Mouse (Mus musculus): ENCODE measurements at regions not wholly inside any gene's neighbourhood (a gene's known extent, or its start where the extent isn't known, plus 50 kb on each side); places are given as distances from the start of the nearest gene placed in this dataset.
A peak's percentile ranks its signal among the peaks of the same experiment; 100 is the strongest.

DNA sequence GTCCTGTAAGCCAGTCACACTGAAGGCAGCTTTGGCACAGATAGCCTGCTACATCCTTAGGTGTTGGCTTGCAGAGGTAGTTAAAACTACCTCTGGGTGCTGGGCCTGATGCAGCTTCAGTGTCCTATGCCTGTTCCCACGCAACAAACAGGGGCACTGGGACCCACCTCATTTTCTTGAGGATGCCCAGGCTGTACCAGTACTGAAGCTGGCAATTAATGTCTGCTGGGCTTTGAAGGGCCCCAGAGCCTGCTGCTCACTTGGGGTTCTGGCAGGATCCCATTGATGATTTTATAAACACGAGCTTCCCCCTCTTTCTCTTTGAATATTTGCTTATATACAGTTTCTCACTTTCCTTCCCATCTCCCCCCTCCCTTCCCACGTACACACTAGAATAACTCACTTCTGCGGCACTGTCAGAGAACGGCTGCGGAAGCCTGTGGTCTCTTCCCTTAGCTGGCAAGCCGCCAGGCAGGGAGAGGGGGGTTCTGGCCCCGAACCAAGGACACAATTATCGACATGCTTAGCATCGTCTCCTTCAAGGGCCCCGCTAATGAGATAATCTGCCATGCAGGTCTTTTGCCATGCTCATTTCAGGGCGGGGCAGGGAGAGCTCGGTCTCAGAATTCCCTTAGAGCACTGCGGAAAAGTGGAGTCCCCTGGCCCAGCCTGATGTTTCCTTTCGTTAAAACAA, 182.9 kb downstream of the Abhd5 start:
- Histone ChIP-seq H3K9me3 (replicated peaks; ENCODE audit: control insufficient read depth, low read length) (no peaks in the 10 kb centered on the region), H3K4me1 (ENCODE audit: control insufficient read depth, insufficient read depth, low read length) (no peaks in the 10 kb centered on the region), H3K9ac (ENCODE audit: low read length) (no peak overlapping the region), H3K27me3 (ENCODE audit: control insufficient read depth, insufficient read depth, low read length) (no peaks in the 10 kb centered on the region), H3K27ac (ENCODE audit: low read length) (no peak overlapping the region), H3K4me2 (ENCODE audit: low read depth, low read length) (no peak overlapping the region), H3K4me3 (replicated peaks; ENCODE audit: low read length) (no peak overlapping the region), H3K36me3 (ENCODE audit: control insufficient read depth, insufficient read depth, low read length) (no peaks in the 10 kb centered on the region)
- ATAC-seq (ENCODE audit: insufficient read depth, low FRiP score), result no peak
- WGBS, result 32% methylated on average over 15 of the region's 15 CpGs

- no peak overlapping the region for H3K4me3 ChIP-seq (replicated peaks; ENCODE audit: low read length)
- H3K9ac ChIP-seq (ENCODE audit: low read length), result no peak overlapping the region
- no peaks in the 10 kb centered on the region for H3K9me3 ChIP-seq (replicated peaks; ENCODE audit: control insufficient read depth, low read length)
- H3K36me3 ChIP-seq (ENCODE audit: control insufficient read depth, insufficient read depth, low read length), result no peaks in the 10 kb centered on the region
- H3K4me1 ChIP-seq (ENCODE audit: control insufficient read depth, insufficient read depth, low read length), result no peaks in the 10 kb centered on the region
- no peak for ATAC-seq (ENCODE audit: insufficient read depth, low FRiP score)
- H3K4me2 ChIP-seq (ENCODE audit: low read depth, low read length), result no peak overlapping the region
- H3K27me3 ChIP-seq (ENCODE audit: control insufficient read depth, insufficient read depth, low read length), result no peaks in the 10 kb centered on the region
- no peak overlapping the region for H3K27ac ChIP-seq (ENCODE audit: low read length)
- 43% methylated on average over 2 of the region's 2 CpGs for WGBS
Measured at GRCm38 (mm10) chr9:122534965-122535364, 183.6 kb downstream of the Abhd5 start.

DNA sequence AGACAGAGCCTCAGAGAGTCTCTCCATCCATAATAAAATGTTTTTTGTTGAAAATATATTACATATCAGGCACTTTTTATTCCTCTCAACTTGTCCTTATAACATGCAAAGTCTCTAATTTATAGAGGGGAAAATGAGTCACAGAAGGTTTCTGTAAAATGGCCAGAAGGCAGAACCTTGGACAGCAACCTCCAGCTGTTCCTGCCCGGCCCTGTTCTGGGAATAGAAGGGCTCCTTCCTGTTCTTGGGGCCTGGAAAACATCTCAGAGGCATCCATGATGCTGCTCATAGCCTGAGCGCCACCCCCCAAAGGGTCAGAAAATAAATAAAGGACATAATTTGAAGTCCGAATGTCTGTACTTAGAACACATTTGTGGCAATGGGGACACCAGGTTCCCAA, 188.7 kb downstream of the Abhd5 start:
- no peak overlapping the region for H3K27ac ChIP-seq (ENCODE audit: low read length)
- no peaks in the 10 kb centered on the region for H3K9me3 ChIP-seq (replicated peaks; ENCODE audit: control insufficient read depth, low read length)
- H3K36me3 ChIP-seq (ENCODE audit: control insufficient read depth, insufficient read depth, low read length), result no peaks in the 10 kb centered on the region
- no peak for ATAC-seq (ENCODE audit: insufficient read depth, low FRiP score)
- no peak overlapping the region for H3K9ac ChIP-seq (ENCODE audit: low read length)
- H3K4me1 ChIP-seq (ENCODE audit: control insufficient read depth, insufficient read depth, low read length), result no peaks in the 10 kb centered on the region
- 28% methylated on average over 3 of the region's 3 CpGs for WGBS
- no peak overlapping the region for H3K4me3 ChIP-seq (replicated peaks; ENCODE audit: low read length)
- no peak overlapping the region for H3K4me2 ChIP-seq (ENCODE audit: low read depth, low read length)
- H3K27me3 ChIP-seq (ENCODE audit: control insufficient read depth, insufficient read depth, low read length), result no peaks in the 10 kb centered on the region

- Histone ChIP-seq H3K4me2 (ENCODE audit: low read depth, low read length) (no peak overlapping the region), H3K36me3 (ENCODE audit: control insufficient read depth, insufficient read depth, low read length) (no peaks in the 10 kb centered on the region), H3K27ac (ENCODE audit: low read length) (no peak overlapping the region), H3K4me3 (replicated peaks; ENCODE audit: low read length) (no peak overlapping the region), H3K9ac (ENCODE audit: low read length) (no peak overlapping the region), H3K27me3 (ENCODE audit: control insufficient read depth, insufficient read depth, low read length) (no peaks in the 10 kb centered on the region), H3K9me3 (replicated peaks; ENCODE audit: control insufficient read depth, low read length) (no peaks in the 10 kb centered on the region), H3K4me1 (ENCODE audit: control insufficient read depth, insufficient read depth, low read length) (no peaks in the 10 kb centered on the region)
- no peak for ATAC-seq (ENCODE audit: insufficient read depth, low FRiP score)
- WGBS, result 85% methylated on average over 9 of the region's 9 CpGs
Measured at GRCm38 (mm10) chr9:122556051-122556450, 191.1 kb upstream of the Topaz1 start.

GRCm38 (mm10) chr9:122566060-122566459, 181.1 kb upstream of the Topaz1 start:
- Histone ChIP-seq H3K36me3 (ENCODE audit: control insufficient read depth, insufficient read depth, low read length) (no peaks in the 10 kb centered on the region), H3K27ac (ENCODE audit: low read length) (no peak overlapping the region), H3K9me3 (replicated peaks; ENCODE audit: control insufficient read depth, low read length) (no peaks in the 10 kb centered on the region), H3K4me2 (ENCODE audit: low read depth, low read length) (no peak overlapping the region), H3K4me3 (replicated peaks; ENCODE audit: low read length) (no peak overlapping the region), H3K4me1 (ENCODE audit: control insufficient read depth, insufficient read depth, low read length) (peaks cover 7% of the 10 kb centered on the region), H3K9ac (ENCODE audit: low read length) (no peak overlapping the region), H3K27me3 (ENCODE audit: control insufficient read depth, insufficient read depth, low read length) (peaks cover 45% of the 10 kb centered on the region)
- no peak for ATAC-seq (ENCODE audit: insufficient read depth, low FRiP score)
- WGBS, result 69% methylated on average over 3 of the region's 3 CpGs

- Histone ChIP-seq H3K9me3 (replicated peaks; ENCODE audit: control insufficient read depth, low read length) (no peaks in the 10 kb centered on the region), H3K4me1 (ENCODE audit: control insufficient read depth, insufficient read depth, low read length) (peaks cover 16% of the 10 kb centered on the region), H3K27me3 (ENCODE audit: control insufficient read depth, insufficient read depth, low read length) (peaks cover 68% of the 10 kb centered on the region), H3K27ac (ENCODE audit: low read length) (no peak overlapping the region), H3K9ac (ENCODE audit: low read length) (no peak overlapping the region), H3K4me2 (ENCODE audit: low read depth, low read length) (peak overlapping the region; percentile 60), H3K36me3 (ENCODE audit: control insufficient read depth, insufficient read depth, low read length) (no peaks in the 10 kb centered on the region), H3K4me3 (replicated peaks; ENCODE audit: low read length) (peak overlapping the region; percentile 39)
- ATAC-seq (ENCODE audit: insufficient read depth, low FRiP score), result peak; percentile 38; the same call in 1 of the 2 replicates
- under 1% methylated on average over 67 of the region's 68 CpGs for WGBS
Measured at GRCm38 (mm10) chr9:122568691-122569441, 178.3 kb upstream of the Topaz1 start.

- no peaks in the 10 kb centered on the region for H3K36me3 ChIP-seq (ENCODE audit: control insufficient read depth, insufficient read depth, low read length)
- H3K9me3 ChIP-seq (replicated peaks; ENCODE audit: control insufficient read depth, low read length), result no peaks in the 10 kb centered on the region
- H3K4me2 ChIP-seq (ENCODE audit: low read depth, low read length), result peak overlapping the region; percentile 60
- H3K4me1 ChIP-seq (ENCODE audit: control insufficient read depth, insufficient read depth, low read length), result peaks cover 16% of the 10 kb centered on the region
- peaks cover 74% of the 10 kb centered on the region for H3K27me3 ChIP-seq (ENCODE audit: control insufficient read depth, insufficient read depth, low read length)
- H3K9ac ChIP-seq (ENCODE audit: low read length), result no peak overlapping the region
- ATAC-seq (ENCODE audit: insufficient read depth, low FRiP score), result no peak
- 2% methylated on average over 48 of the region's 48 CpGs for WGBS
- H3K4me3 ChIP-seq (replicated peaks; ENCODE audit: low read length), result peak overlapping the region; percentile 39
- no peak overlapping the region for H3K27ac ChIP-seq (ENCODE audit: low read length)
Measured at GRCm38 (mm10) chr9:122569511-122570455, 177.4 kb upstream of the Topaz1 start.

DNA sequence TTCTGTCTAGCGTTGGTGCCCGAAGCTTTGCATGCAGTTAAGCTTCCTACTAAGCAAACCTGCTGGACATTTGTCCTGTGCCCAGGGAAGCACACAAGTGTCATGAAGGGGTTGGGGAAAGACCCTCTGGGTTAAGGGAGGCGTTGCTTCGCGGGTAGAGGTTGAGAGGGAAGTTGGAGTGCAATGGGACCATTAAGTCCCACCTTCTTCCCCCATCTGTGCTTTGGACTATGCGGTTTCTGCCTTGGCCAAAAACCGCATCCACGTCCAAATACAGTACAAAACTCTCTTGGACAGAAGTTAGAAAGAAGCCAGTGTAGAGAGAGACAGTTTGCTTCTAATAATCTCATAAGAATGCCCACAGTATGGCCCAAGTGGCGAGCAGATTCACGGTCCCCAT, 176.1 kb upstream of the Topaz1 start:
- WGBS, result 5% methylated on average over 10 of the region's 10 CpGs
- Histone ChIP-seq H3K9ac (ENCODE audit: low read length) (no peak overlapping the region), H3K4me1 (ENCODE audit: control insufficient read depth, insufficient read depth, low read length) (peaks cover 16% of the 10 kb centered on the region), H3K27me3 (ENCODE audit: control insufficient read depth, insufficient read depth, low read length) (peaks cover 82% of the 10 kb centered on the region), H3K9me3 (replicated peaks; ENCODE audit: control insufficient read depth, low read length) (no peaks in the 10 kb centered on the region), H3K27ac (ENCODE audit: low read length) (no peak overlapping the region), H3K4me2 (ENCODE audit: low read depth, low read length) (no peak overlapping the region), H3K4me3 (replicated peaks; ENCODE audit: low read length) (no peak overlapping the region), H3K36me3 (ENCODE audit: control insufficient read depth, insufficient read depth, low read length) (no peaks in the 10 kb centered on the region)
- no peak for ATAC-seq (ENCODE audit: insufficient read depth, low FRiP score)
